Mouse (Mus musculus) left cerebral cortex, adult 6 months (tissue): ENCODE results near the gene Tpbpb. TPM values are rescaled to one million over a fixed set of nuclear protein-coding genes. Genes with fewer than 3 reads are reported as not detected.

Experiments
- long read RNA-seq, 2 experiments: library from polyadenylated mRNA; unstranded; transcript quantifications; one replicate each; pipeline ENCODE4 v2.0.0; 2019 to 2020
- polyA plus RNA-seq: library from polyadenylated mRNA; unstranded; fragments of <200 nt; fragmentation: Nextera tagmentation; gene quantifications from 2 replicates; pipeline ENCODE4 v1.2.3, GENCODE M21; 2021

Gene Tpbpb
- not detected in 2 replicates for polyA plus RNA-seq
- long read RNA-seq, experiment 1 = 0 reads
- long read RNA-seq, experiment 2 = 0 reads

GRCm38 (mm10) chr13:60904780-60905179 lies at the start of gene Tpbpb:
TSS of gene Tpbpb (minus strand) at chr13:60904880.

GRCm38 (mm10) chr13:60941884-60942283 lies 37.2 kb upstream of the Tpbpb start, which contains the start of gene Tpbpa:
TSS of gene Tpbpa (minus strand) at chr13:60941984.

GRCm38 (mm10) chr13:60936500-60936901 lies 31.8 kb upstream of the Tpbpb start, which contains the start of the genes Gm49391 and Ctla2a:
TSS of gene Gm49391 (minus strand) at chr13:60936571.
TSS of gene Ctla2a (minus strand) at chr13:60936625.

GRCm38 (mm10) chr13:60935490-60935889 lies 30.8 kb upstream of the Tpbpb start, which contains the start of gene Gm49393:
TSS of gene Gm49393 (minus strand) at chr13:60935590.

GRCm38 (mm10) chr13:60897328-60897727 lies 7.4 kb downstream of the Tpbpb start, which contains the start of gene Ctla2b:
TSS of gene Ctla2b (minus strand) at chr13:60897447.

GRCm38 (mm10) chr13:60896794-60897193 lies 7.9 kb downstream of the Tpbpb start, which contains the start of gene Gm49392:
TSS of gene Gm49392 (minus strand) at chr13:60896894.

GRCm38 (mm10) chr13:60864281-60864680 lies 40.4 kb downstream of the Tpbpb start, which contains the start of gene 4930486L24Rik:
TSS of gene 4930486L24Rik (minus strand) at chr13:60864475.

Other genes with a start within 250 kb of the Tpbpb start
- not detected in 2 replicates for gene BC051665, start 118.5 kb downstream of the Tpbpb start, polyA plus RNA-seq
- not detected in 2 replicates for gene Ctsll3, start 102.0 kb downstream of the Tpbpb start, polyA plus RNA-seq
- not detected in 2 replicates for gene 4930486L24Rik, start 40.4 kb downstream of the Tpbpb start, polyA plus RNA-seq
- 0.15 and 0.24 TPM in 2 replicates for gene Gm49392, start 8.0 kb downstream of the Tpbpb start, polyA plus RNA-seq
- 0.77 and 0.85 TPM in 2 replicates for gene Ctla2b, start 7.4 kb downstream of the Tpbpb start, polyA plus RNA-seq
- gene Gm49393, start 30.7 kb upstream of the Tpbpb start, polyA plus RNA-seq = not detected in 2 replicates
- gene Gm49391, start 31.7 kb upstream of the Tpbpb start, polyA plus RNA-seq = 0.55 and 0.75 TPM in 2 replicates
- gene Ctla2a, start 31.7 kb upstream of the Tpbpb start, polyA plus RNA-seq = 12.4 and 14.9 TPM in 2 replicates
- gene Tpbpa, start 37.1 kb upstream of the Tpbpb start, polyA plus RNA-seq = not detected in 2 replicates
- gene Ctsj, start 101.1 kb upstream of the Tpbpb start, polyA plus RNA-seq = not detected in 2 replicates
- gene Ctsq, start 135.8 kb upstream of the Tpbpb start, polyA plus RNA-seq = not detected in 2 replicates